Mouse (Mus musculus) brain, embryonic 18.5 days (tissue): ENCODE data around the gene Eif1b.
"Not testable (repeated sequence)": the region's sequence is repeated elsewhere in the genome, so short reads cannot be mapped to it uniquely, and the experiment has no call there.

Experiments
- DNase-seq: peaks from one replicate; pipeline ENCODE4 v3.0.0-alpha.2; 2012; ENCODE audit warnings: low read depth, low spot score

Gene Eif1b

GRCm38 (mm10) chr9:120521161-120521560 lies 29.1 kb downstream of the Eif1b start:
- DNase-seq, result no peak

GRCm38 (mm10) chr9:120527270-120527669 lies 35.2 kb downstream of the Eif1b start:
- DNase-seq, result no peak

- DNase-seq, result no peak
Measured at GRCm38 (mm10) chr9:120527919-120528318, 35.9 kb downstream of the Eif1b start.

- no peak for DNase-seq
Measured at GRCm38 (mm10) chr9:120528815-120529510, 36.9 kb downstream of the Eif1b start.

GRCm38 (mm10) chr9:120530471-120530870 lies 38.4 kb downstream of the Eif1b start:
- no peak for DNase-seq

- DNase-seq, result no peak
Measured at GRCm38 (mm10) chr9:120532062-120532461, 40.0 kb downstream of the Eif1b start.

- DNase-seq, result no peak
Measured at GRCm38 (mm10) chr9:120532691-120533090, 40.7 kb downstream of the Eif1b start.

GRCm38 (mm10) chr9:120533446-120533950 lies 41.5 kb downstream of the Eif1b start:
- DNase-seq, result not testable (repeated sequence)

GRCm38 (mm10) chr9:120539662-120540251 lies 47.7 kb downstream of the Eif1b start, which contains the start of gene Entpd3:
Gene Entpd3, plus strand, starts transcription at chr9:120539818.
- no peak for DNase-seq

- no peak for DNase-seq
Measured at GRCm38 (mm10) chr9:120541411-120541810, 49.4 kb downstream of the Eif1b start.

GRCm38 (mm10) chr9:120542241-120542640 lies 50.2 kb downstream of the Eif1b start:
- no peak for DNase-seq
